Mouse (Mus musculus) C2C12 (cell line): ENCODE data around the gene Auts2.

Experiments
- CEBPB ChIP-seq: IDR thresholded peaks from one replicate; pipeline ENCODE4 v1.6.1; 2011; ENCODE audit warnings: low read depth, mild to moderate bottlenecking, control low read depth, moderate library complexity
- CTCF ChIP-seq: IDR thresholded peaks from one replicate; pipeline ENCODE4 v1.5.1; 2011; ENCODE audit not compliant: control insufficient read depth, insufficient read depth, insufficient read length
- FOSL1 ChIP-seq: IDR thresholded peaks from one replicate; pipeline ENCODE4 v1.8.0; 2011; ENCODE audit warnings: mild to moderate bottlenecking, low read length; ENCODE audit not compliant: poor library complexity, insufficient read depth, severe bottlenecking
- MAX ChIP-seq: IDR thresholded peaks from one replicate; pipeline ENCODE4 v1.6.1; 2011; ENCODE audit warnings: mild to moderate bottlenecking, control low read depth
- MYOD1 ChIP-seq: IDR thresholded peaks from one replicate; pipeline ENCODE4 v1.6.1; 2011; ENCODE audit warnings: low read depth; ENCODE audit not compliant: control insufficient read depth, insufficient read length
- MYOG ChIP-seq: IDR thresholded peaks from one replicate; pipeline ENCODE4 v1.6.1; 2011; ENCODE audit not compliant: control insufficient read depth, insufficient read length; ENCODE audit errors: extremely low read depth
- USF1 ChIP-seq: IDR thresholded peaks from one replicate; pipeline ENCODE4 v1.6.1; 2011; ENCODE audit warnings: low read depth, mild to moderate bottlenecking, control low read depth, moderate library complexity

- no peak for TF ChIP-seq CTCF
- TF ChIP-seq MYOD1: no peak
- no peak for TF ChIP-seq MYOG
- no peak for TF ChIP-seq CEBPB
- no peak for TF ChIP-seq MAX
- no peak for TF ChIP-seq FOSL1
- TF ChIP-seq USF1: no peak
Measured at GRCm38 (mm10) chr5:132543118-132544071, at the start of gene Auts2.
